Mouse (Mus musculus): Measurements from ENCODE around the gene Gys2. TPM values are rescaled to one million over a fixed set of nuclear protein-coding genes. Genes with fewer than 3 reads are reported as not detected.

The Gys2 gene
- total RNA-seq, 2 experiments from 2014 or later = 0.50 to 13.2 TPM

- DNase-seq (ENCODE audit: low spot score in 2 of 2) = no peak
These were observed 94.2 kb downstream of the Gys2 start for GRCm38 (mm10) chr6:142378576-142379330.

- DNase-seq (ENCODE audit: low spot score in 2 of 2) = no peak
These were observed 95.8 kb downstream of the Gys2 start for GRCm38 (mm10) chr6:142377081-142377480.

Other genes with a start within 250 kb of the Gys2 start
- gene Iapp, start 174.7 kb downstream of the Gys2 start, total RNA-seq (2021) = 10 to 100 TPM in 1 of 2 experiments, not detected in 1; 67.7 TPM
- not detected for gene Slco1a5, start 150.1 kb downstream of the Gys2 start, total RNA-seq (2021)
- 10 to 100 TPM; 17.8 to 18.8 TPM for gene Pyroxd1, start 127.5 kb downstream of the Gys2 start, total RNA-seq (2021)
- gene Recql, start 86.0 kb downstream of the Gys2 start, total RNA-seq (2021) = 10 to 100 TPM; 18.1 to 22.9 TPM
- 10 to 100 TPM; 31.2 to 37.5 TPM for gene Golt1b, start 85.9 kb downstream of the Gys2 start, total RNA-seq (2021)
- gene Spx, start 59.7 kb downstream of the Gys2 start, total RNA-seq (2021) = under 1 TPM; 0.20 to 0.36 TPM
- gene Ldhb, start 34.8 kb upstream of the Gys2 start, total RNA-seq (2021) = 100 to 1,000 TPM; 148 to 257 TPM
- gene Kcnj8, start 98.5 kb upstream of the Gys2 start, total RNA-seq (2021) = 10 to 100 TPM; 16.5 to 16.8 TPM
- gene Abcc9, start 229.2 kb upstream of the Gys2 start, total RNA-seq (2021) = 10 to 100 TPM; 29.3 to 32.6 TPM

Data from adrenal gland, postnatal 4 days (tissue).